Comparison of ENCODE assay signal across 38 mouse cellular contexts in genomic region chr6:5237510-5237909, GRCm38 (mm10). TPM values are rescaled to one million over a fixed set of nuclear protein-coding genes. Genes with fewer than 3 reads are reported as not detected.
DNase-seq lines count a peak whose midpoint lies in the region; ATAC-seq lines count a peak whose summit lies in the region.
"Had no signal": no experiment of that assay in that cellular context is flagged by ENCODE, and none has a peak within 500 bp of the region (broad histone marks: within the 10 kb centered on the region; RNA-seq: fewer than 3 reads in every experiment).

No protein-coding gene starts in this region.

- no peak overlapping the region for H3K4me2 ChIP-seq in intestine, embryonic 14.5 days (ENCODE audit: low read length)
- H3K4me2 ChIP-seq in intestine, embryonic 15.5 days (replicated peaks), result no peak overlapping the region
- H3K4me2 ChIP-seq in liver, embryonic 13.5 days, result no peak overlapping the region
- H3K4me2 ChIP-seq in lung, embryonic 15.5 days, result no peak overlapping the region
- no peak overlapping the region for H3K4me2 ChIP-seq in hindbrain, embryonic 13.5 days
- H3K4me2 ChIP-seq: embryonic facial prominence, embryonic 12.5 days; heart, embryonic 11.5 days; hindbrain, embryonic 12.5 days; midbrain, embryonic 15.5 days; neural tube, embryonic 15.5 days had no signal

- H3K9ac ChIP-seq in intestine, embryonic 14.5 days (ENCODE audit: low read length), result no peak overlapping the region
- H3K9ac ChIP-seq in intestine, embryonic 15.5 days, result no peak overlapping the region
- H3K9ac ChIP-seq in liver, embryonic 13.5 days, result no peak overlapping the region
- no peak overlapping the region for H3K9ac ChIP-seq in lung, embryonic 15.5 days
- H3K9ac ChIP-seq in hindbrain, embryonic 13.5 days, result no peak overlapping the region
- H3K9ac ChIP-seq: embryonic facial prominence, embryonic 12.5 days; hindbrain, embryonic 12.5 days; midbrain, embryonic 15.5 days; neural tube, embryonic 15.5 days had no signal

- no peak for ATAC-seq in intestine, embryonic 14.5 days (replicated peaks; ENCODE audit: low FRiP score, low TSS enrichment, low read depth)
- no peak for ATAC-seq in intestine, embryonic 15.5 days
- ATAC-seq in liver, embryonic 13.5 days (ENCODE audit: low read depth), result no peak
- peak; percentile 62; the same call in 1 of the 2 replicates for ATAC-seq in lung, embryonic 15.5 days (ENCODE audit: borderline replicate concordance, extremely low read depth, low FRiP score, low TSS enrichment)
- no peak for ATAC-seq in frontal cortex, adult (ENCODE audit: low TSS enrichment)
- ATAC-seq in hindbrain, embryonic 13.5 days (ENCODE audit: low FRiP score), result no peak
- ATAC-seq: forebrain, embryonic 14.5 days; midbrain, embryonic 15.5 days had no signal

- H3K4me1 ChIP-seq in intestine, embryonic 14.5 days (replicated peaks; ENCODE audit: control insufficient read depth, insufficient read depth, low read length), result no peaks in the 10 kb centered on the region
- no peaks in the 10 kb centered on the region for H3K4me1 ChIP-seq in intestine, embryonic 15.5 days (replicated peaks)
- peaks cover 21% of the 10 kb centered on the region for H3K4me1 ChIP-seq in liver, embryonic 13.5 days (replicated peaks)
- no peaks in the 10 kb centered on the region for H3K4me1 ChIP-seq in lung, embryonic 15.5 days
- H3K4me1 ChIP-seq in hindbrain, embryonic 13.5 days (replicated peaks), result no peaks in the 10 kb centered on the region
- H3K4me1 ChIP-seq: embryonic facial prominence, embryonic 12.5 days; hindbrain, embryonic 12.5 days; midbrain, embryonic 15.5 days; neural tube, embryonic 15.5 days had no signal

- no peaks in the 10 kb centered on the region for H3K36me3 ChIP-seq in intestine, embryonic 14.5 days (ENCODE audit: control insufficient read depth, insufficient read depth, low read length)
- no peaks in the 10 kb centered on the region for H3K36me3 ChIP-seq in intestine, embryonic 15.5 days
- H3K36me3 ChIP-seq in liver, embryonic 13.5 days, result peaks cover 3% of the 10 kb centered on the region; the same call in 1 of the 2 replicates
- H3K36me3 ChIP-seq in lung, embryonic 15.5 days, result no peaks in the 10 kb centered on the region
- no peaks in the 10 kb centered on the region for H3K36me3 ChIP-seq in hindbrain, embryonic 13.5 days
- H3K36me3 ChIP-seq: embryonic facial prominence, embryonic 12.5 days; hindbrain, embryonic 12.5 days; midbrain, embryonic 15.5 days; neural tube, embryonic 15.5 days had no signal

- no peak overlapping the region for H3K27ac ChIP-seq in intestine, embryonic 14.5 days (ENCODE audit: low read depth)
- H3K27ac ChIP-seq in intestine, embryonic 15.5 days, result no peak overlapping the region
- peak overlapping the region; percentile 62 for H3K27ac ChIP-seq in liver, embryonic 13.5 days
- peak overlapping the region; percentile 46 for H3K27ac ChIP-seq in lung, embryonic 15.5 days
- no peak overlapping the region for H3K27ac ChIP-seq in hindbrain, embryonic 13.5 days
- H3K27ac ChIP-seq: embryonic facial prominence, embryonic 12.5 days; gastrocnemius, adult 2 months; hindbrain, embryonic 12.5 days; midbrain, embryonic 15.5 days; neural tube, embryonic 15.5 days had no signal

- no peak overlapping the region for H3K4me3 ChIP-seq in intestine, embryonic 14.5 days (ENCODE audit: low read depth, low read length)
- H3K4me3 ChIP-seq in intestine, embryonic 15.5 days (replicated peaks), result no peak overlapping the region
- no peak overlapping the region for H3K4me3 ChIP-seq in liver, embryonic 13.5 days (replicated peaks)
- H3K4me3 ChIP-seq in lung, embryonic 15.5 days, result no peak overlapping the region
- no peak overlapping the region for H3K4me3 ChIP-seq in hindbrain, embryonic 13.5 days
- H3K4me3 ChIP-seq: embryonic facial prominence, embryonic 12.5 days; gastrocnemius, adult 2 months; hindbrain, embryonic 12.5 days; midbrain, embryonic 15.5 days; neural tube, embryonic 15.5 days had no signal

- 74% methylated on average over 4 of the region's 4 CpGs for WGBS in intestine, embryonic 14.5 days
- WGBS in intestine, embryonic 15.5 days, result 77% methylated on average over 4 of the region's 4 CpGs
- 64% methylated on average over 4 of the region's 4 CpGs for WGBS in liver, embryonic 13.5 days (ENCODE audit: insufficient replicate concordance)
- 79% methylated on average over 4 of the region's 4 CpGs for WGBS in lung, embryonic 15.5 days
- WGBS in hindbrain, embryonic 13.5 days, result 94% methylated on average over 4 of the region's 4 CpGs

- peak; percentile 2 for DNase-seq in intestine, embryonic 14.5 days (ENCODE audit: low spot score)
- no peak for DNase-seq in liver, embryonic 13.5 days
- DNase-seq in lung, postnatal 25 days (ENCODE audit: low spot score), result peak; percentile 73
- DNase-seq in urinary bladder, postnatal 25 days (ENCODE audit: low spot score), result no peak
- DNase-seq: adrenal gland, postnatal 14 days; cerebellum, adult 11 months; cerebellum, adult 9-10 months; cerebellum, postnatal 36 days; embryo, embryonic 11 days; gastrocnemius, adult 2 months; gastrocnemius, postnatal 36 days; heart, adult 18-20 months; heart, postnatal 36 days; kidney, adult 11 months; kidney, postnatal 36 days; layer of hippocampus, postnatal 36 days; left cerebral cortex, postnatal 4 days; retina, postnatal 1 day; right cerebral cortex, postnatal 14 days had no signal

- H3K9me3 ChIP-seq in intestine, embryonic 14.5 days (ENCODE audit: control insufficient read depth, low read length), result no peaks in the 10 kb centered on the region
- H3K9me3 ChIP-seq in intestine, embryonic 15.5 days, result no peaks in the 10 kb centered on the region
- H3K9me3 ChIP-seq in liver, embryonic 13.5 days (replicated peaks), result no peaks in the 10 kb centered on the region
- H3K9me3 ChIP-seq in lung, embryonic 15.5 days, result no peaks in the 10 kb centered on the region
- H3K9me3 ChIP-seq in hindbrain, embryonic 13.5 days, result no peaks in the 10 kb centered on the region
- H3K9me3 ChIP-seq: embryonic facial prominence, embryonic 12.5 days; hindbrain, embryonic 12.5 days; midbrain, embryonic 15.5 days; neural tube, embryonic 15.5 days had no signal

- no peaks in the 10 kb centered on the region for H3K27me3 ChIP-seq in intestine, embryonic 14.5 days (replicated peaks; ENCODE audit: control insufficient read depth, insufficient read depth, low read length)
- H3K27me3 ChIP-seq in intestine, embryonic 15.5 days (replicated peaks), result no peaks in the 10 kb centered on the region
- H3K27me3 ChIP-seq in liver, embryonic 13.5 days, result no peaks in the 10 kb centered on the region
- no peaks in the 10 kb centered on the region for H3K27me3 ChIP-seq in lung, embryonic 15.5 days
- H3K27me3 ChIP-seq in hindbrain, embryonic 13.5 days, result no peaks in the 10 kb centered on the region
- H3K27me3 ChIP-seq: CH12.LX; embryonic facial prominence, embryonic 12.5 days; hindbrain, embryonic 12.5 days; midbrain, embryonic 15.5 days; neural tube, embryonic 15.5 days had no signal

RNA-seq across cellular contexts. Expression of gene Pon3, which starts 18.6 kb away (rescaled TPM):
- 12.2 and 13.3 TPM in 2 replicates for polyA plus RNA-seq in intestine, embryonic 14.5 days (2014; fragmentation: Nextera tagmentation; extraction: Ambion mirVana)
- polyA plus RNA-seq in intestine, embryonic 15.5 days (2015; fragmentation: Nextera tagmentation; extraction: Ambion mirVana), result 22.4 and 23.5 TPM in 2 replicates
- 15.7 and 17.8 TPM in 2 replicates for polyA plus RNA-seq in liver, embryonic 13.5 days (2015; fragmentation: Nextera tagmentation; extraction: Ambion mirVana)
- 18.9 and 23.0 TPM in 2 replicates for polyA plus RNA-seq in lung, embryonic 15.5 days (2015; fragmentation: Nextera tagmentation; extraction: Ambion mirVana)
- 6.3 and 7.2 TPM in 2 replicates for polyA plus RNA-seq in hindbrain, embryonic 13.5 days (2015; fragmentation: Nextera tagmentation; extraction: Ambion mirVana)

RNA-seq across cellular contexts. Expression of gene Pon1, which starts 43.8 kb away (rescaled TPM):
- not detected in 2 replicates for polyA plus RNA-seq in intestine, embryonic 14.5 days (2014; fragmentation: Nextera tagmentation; extraction: Ambion mirVana)
- polyA plus RNA-seq in intestine, embryonic 15.5 days (2015; fragmentation: Nextera tagmentation; extraction: Ambion mirVana), result 0.14 TPM in 1 of 2 replicates, not detected in the other
- polyA plus RNA-seq in liver, embryonic 13.5 days (2015; fragmentation: Nextera tagmentation; extraction: Ambion mirVana), result 2.3 TPM in 2 replicates
- polyA plus RNA-seq in lung, embryonic 15.5 days (2015; fragmentation: Nextera tagmentation; extraction: Ambion mirVana), result 0.14 TPM in 1 of 2 replicates, not detected in the other
- polyA plus RNA-seq in hindbrain, embryonic 13.5 days (2015; fragmentation: Nextera tagmentation; extraction: Ambion mirVana), result 0.13 and 0.17 TPM in 2 replicates
- polyA plus RNA-seq: C2C12; frontal cortex, adult 2 months; heart, embryonic 16.5 days; hindbrain, embryonic 12.5 days; limb, embryonic 14.5 days; neural tube, embryonic 15.5 days; small intestine, adult 2 months; stomach, embryonic 14.5 days; testis, adult 2 months; thymus, postnatal 0 days had no signal

Comparison
In these comparisons a context has a peak if more than half of its experiments do, and no peak if none do; other contexts are left out.
1. DNase-seq: peak in intestine, embryonic 14.5 days (single experiment) and lung, postnatal 25 days (single experiment); none in liver, embryonic 13.5 days (single experiment) and urinary bladder, postnatal 25 days (single experiment).
2. H3K27ac ChIP-seq: peak in liver, embryonic 13.5 days (single experiment) and lung, embryonic 15.5 days (single experiment); none in intestine, embryonic 14.5 days (single experiment), intestine, embryonic 15.5 days (single experiment) and hindbrain, embryonic 13.5 days (single experiment).